Mouse (Mus musculus): Measurements from ENCODE around the gene Shf. TPM values are rescaled to one million over a fixed set of nuclear protein-coding genes. Genes with fewer than 3 reads are reported as not detected.
A peak's percentile ranks its signal among the peaks of the same experiment; 100 is the strongest.

Shf gene
- polyA plus RNA-seq, 1 experiment = 9.6 TPM

GRCm38 (mm10) chr2:122311561-122311960 is 57.4 kb downstream of the Shf start:
- TF ChIP-seq POLR2A (IDR thresholded peaks at IDR 0.05; ENCODE audit: borderline replicate concordance, control insufficient read depth, low read depth, low read length) = no peak
- TF ChIP-seq CTCF (IDR thresholded peaks at IDR 0.05; ENCODE audit: control insufficient read depth, insufficient read depth, low read length) = no peak
- WGBS = 66% methylated on average over 2 of the region's 2 CpGs
- H3K4me1 ChIP-seq (ENCODE audit: control insufficient read depth, insufficient read depth, low read length) = no peaks in the 10 kb centered on the region
- no peak overlapping the region for H3K27ac ChIP-seq (ENCODE audit: control insufficient read depth, insufficient read depth, low read depth, low read length, poor library complexity)
- no peak overlapping the region for H3K4me3 ChIP-seq (replicated peaks; ENCODE audit: control insufficient read depth, low read depth, low read length)

DNA sequence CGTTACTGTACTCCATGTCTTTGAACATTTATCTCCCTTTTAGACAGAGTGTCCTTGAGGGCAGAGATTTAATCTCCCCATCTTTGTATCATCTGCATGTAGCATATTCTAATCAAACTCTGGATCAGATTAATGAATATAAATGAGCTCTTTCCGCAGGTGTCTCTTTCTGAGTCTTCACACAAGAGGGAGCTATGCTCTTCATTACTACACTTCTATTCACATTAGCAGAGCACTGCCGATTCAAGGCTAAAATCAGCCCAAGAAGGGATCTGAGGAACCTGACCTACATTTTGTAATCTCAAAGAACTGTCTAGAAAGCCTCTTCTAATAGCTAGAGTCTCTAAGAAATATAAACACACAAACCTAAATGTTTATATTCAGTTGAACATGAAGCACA is 59.3 kb downstream of the Shf start:
- TF ChIP-seq CTCF (IDR thresholded peaks at IDR 0.05; ENCODE audit: control insufficient read depth, insufficient read depth, low read length) = no peak
- TF ChIP-seq POLR2A (IDR thresholded peaks at IDR 0.05; ENCODE audit: borderline replicate concordance, control insufficient read depth, low read depth, low read length) = no peak
- 33% methylated on average over 3 of the region's 3 CpGs for WGBS
- Histone ChIP-seq H3K4me3 (replicated peaks; ENCODE audit: control insufficient read depth, low read depth, low read length) (no peak overlapping the region), H3K4me1 (ENCODE audit: control insufficient read depth, insufficient read depth, low read length) (no peaks in the 10 kb centered on the region), H3K27ac (ENCODE audit: control insufficient read depth, insufficient read depth, low read depth, low read length, poor library complexity) (no peak overlapping the region)

GRCm38 (mm10) chr2:122306184-122306583 is 62.8 kb downstream of the Shf start:
- TF ChIP-seq CTCF (IDR thresholded peaks at IDR 0.05; ENCODE audit: control insufficient read depth, insufficient read depth, low read length) (no peak), POLR2A (IDR thresholded peaks at IDR 0.05; ENCODE audit: borderline replicate concordance, control insufficient read depth, low read depth, low read length) (no peak)
- H3K4me3 ChIP-seq (replicated peaks; ENCODE audit: control insufficient read depth, low read depth, low read length) = no peak overlapping the region
- peaks cover 2% of the 10 kb centered on the region for H3K4me1 ChIP-seq (ENCODE audit: control insufficient read depth, insufficient read depth, low read length)
- 0% methylated on average over 4 of the region's 4 CpGs for WGBS
- H3K27ac ChIP-seq (ENCODE audit: control insufficient read depth, insufficient read depth, low read depth, low read length, poor library complexity) = no peak overlapping the region

DNA sequence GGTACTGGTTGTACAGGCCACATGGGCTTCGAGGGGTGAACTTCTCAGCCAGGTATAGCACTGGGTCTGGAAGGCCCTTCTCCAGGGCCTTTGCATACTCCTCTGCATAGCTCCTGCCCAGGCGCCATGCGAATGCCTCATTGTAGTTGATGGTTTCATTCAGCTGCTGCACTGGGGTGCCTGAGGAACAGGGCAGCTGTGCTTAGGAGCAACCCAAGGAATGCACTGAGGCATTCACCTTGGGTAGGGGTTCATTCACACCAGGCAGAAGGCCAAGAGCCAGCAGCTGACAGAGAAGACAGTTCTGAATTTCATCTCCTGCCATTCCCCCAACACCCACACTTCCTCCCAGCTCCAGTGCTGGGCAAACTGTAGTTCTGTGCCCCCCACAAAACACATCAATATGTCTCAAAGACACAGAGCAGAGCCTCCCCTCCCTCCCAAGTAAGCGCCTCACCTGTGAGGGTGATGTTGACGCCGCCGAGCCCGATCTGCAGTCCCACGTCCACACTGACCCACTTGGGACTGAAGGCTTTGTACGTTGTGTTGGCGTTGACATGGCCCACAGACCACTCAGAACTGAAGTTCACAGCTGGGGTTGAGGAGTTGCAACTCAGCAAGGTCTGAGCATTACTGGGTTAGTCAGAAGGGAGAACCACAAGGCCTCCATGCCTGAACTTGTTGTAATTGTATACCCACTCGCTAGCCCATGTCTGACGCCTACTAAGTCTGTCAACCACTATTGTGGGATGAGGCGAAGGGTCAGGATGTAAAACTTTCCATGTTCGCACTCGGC is 63.7 kb downstream of the Shf start:
- no peak overlapping the region for H3K27ac ChIP-seq (ENCODE audit: control insufficient read depth, insufficient read depth, low read depth, low read length, poor library complexity)
- H3K4me3 ChIP-seq (replicated peaks; ENCODE audit: control insufficient read depth, low read depth, low read length) = no peak overlapping the region
- WGBS = 79% methylated on average over 16 of the region's 16 CpGs
- peaks cover 5% of the 10 kb centered on the region for H3K4me1 ChIP-seq (ENCODE audit: control insufficient read depth, insufficient read depth, low read length)
- TF ChIP-seq POLR2A (IDR thresholded peaks at IDR 0.05; ENCODE audit: borderline replicate concordance, control insufficient read depth, low read depth, low read length) = no peak
- no peak for TF ChIP-seq CTCF (IDR thresholded peaks at IDR 0.05; ENCODE audit: control insufficient read depth, insufficient read depth, low read length)

DNA sequence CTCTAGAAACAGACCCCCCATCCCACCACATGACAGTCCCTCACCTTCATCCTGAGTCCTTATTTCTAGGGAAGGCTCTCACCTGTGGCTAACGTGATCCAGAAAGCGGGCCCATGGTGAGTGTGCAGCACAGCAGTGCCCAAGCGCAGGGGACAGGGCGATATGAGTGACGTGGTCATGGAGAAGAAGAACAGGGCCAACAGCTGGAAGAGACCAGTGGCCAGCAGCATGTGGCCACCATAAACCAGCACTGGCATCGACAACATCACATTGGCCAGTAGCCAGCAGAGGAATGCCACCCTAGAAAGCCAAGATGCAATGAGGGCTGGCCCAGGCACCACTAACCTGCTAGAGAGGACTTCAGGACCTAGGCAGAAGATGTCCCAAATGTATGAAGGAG is 64.4 kb downstream of the Shf start:
- Histone ChIP-seq H3K4me3 (replicated peaks; ENCODE audit: control insufficient read depth, low read depth, low read length) (no peak overlapping the region), H3K4me1 (ENCODE audit: control insufficient read depth, insufficient read depth, low read length) (peaks cover 5% of the 10 kb centered on the region), H3K27ac (ENCODE audit: control insufficient read depth, insufficient read depth, low read depth, low read length, poor library complexity) (no peak overlapping the region)
- TF ChIP-seq POLR2A (IDR thresholded peaks at IDR 0.05; ENCODE audit: borderline replicate concordance, control insufficient read depth, low read depth, low read length) (no peak), CTCF (IDR thresholded peaks at IDR 0.05; ENCODE audit: control insufficient read depth, insufficient read depth, low read length) (no peak)
- WGBS = 85% methylated on average over 6 of the region's 6 CpGs

DNA sequence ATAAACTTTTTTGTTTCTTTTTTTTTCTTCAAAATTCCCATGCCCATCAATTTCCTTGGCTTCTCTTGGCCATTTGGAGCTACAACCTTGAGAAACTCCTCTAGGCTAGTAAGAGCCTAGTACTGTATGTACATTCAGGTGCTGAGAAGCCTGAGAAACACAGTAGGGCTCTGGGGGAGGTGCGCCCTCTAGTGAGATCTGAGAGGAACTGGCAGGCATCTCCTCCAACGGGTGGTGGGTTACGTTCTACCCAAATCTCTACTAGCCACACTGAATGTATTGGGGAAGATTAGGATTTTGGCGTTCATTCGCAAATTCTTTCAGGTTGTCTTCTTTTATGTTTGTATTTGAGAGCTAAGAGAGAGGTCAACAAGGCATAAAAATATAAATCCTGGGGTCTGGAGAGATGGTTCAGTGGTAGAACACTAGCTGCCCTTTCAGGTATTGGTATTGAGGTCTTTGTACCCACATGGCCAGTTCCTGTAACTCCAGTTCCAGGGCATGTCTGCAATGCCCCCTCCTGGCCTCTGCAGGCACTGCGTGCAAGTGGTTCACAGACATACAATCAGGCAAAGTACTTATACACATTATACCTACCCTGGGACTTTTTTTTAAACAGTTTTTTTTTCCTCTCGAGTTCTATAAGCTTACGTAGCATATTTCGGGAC is 66.3 kb downstream of the Shf start:
- no peak overlapping the region for H3K27ac ChIP-seq (ENCODE audit: control insufficient read depth, insufficient read depth, low read depth, low read length, poor library complexity)
- H3K4me1 ChIP-seq (ENCODE audit: control insufficient read depth, insufficient read depth, low read length) = peaks cover 5% of the 10 kb centered on the region
- TF ChIP-seq POLR2A (IDR thresholded peaks at IDR 0.05; ENCODE audit: borderline replicate concordance, control insufficient read depth, low read depth, low read length) = no peak
- TF ChIP-seq CTCF (IDR thresholded peaks at IDR 0.05; ENCODE audit: control insufficient read depth, insufficient read depth, low read length) = peak; percentile 86
- 9% methylated on average over 9 of the region's 9 CpGs for WGBS
- no peak overlapping the region for H3K4me3 ChIP-seq (replicated peaks; ENCODE audit: control insufficient read depth, low read depth, low read length)

DNA sequence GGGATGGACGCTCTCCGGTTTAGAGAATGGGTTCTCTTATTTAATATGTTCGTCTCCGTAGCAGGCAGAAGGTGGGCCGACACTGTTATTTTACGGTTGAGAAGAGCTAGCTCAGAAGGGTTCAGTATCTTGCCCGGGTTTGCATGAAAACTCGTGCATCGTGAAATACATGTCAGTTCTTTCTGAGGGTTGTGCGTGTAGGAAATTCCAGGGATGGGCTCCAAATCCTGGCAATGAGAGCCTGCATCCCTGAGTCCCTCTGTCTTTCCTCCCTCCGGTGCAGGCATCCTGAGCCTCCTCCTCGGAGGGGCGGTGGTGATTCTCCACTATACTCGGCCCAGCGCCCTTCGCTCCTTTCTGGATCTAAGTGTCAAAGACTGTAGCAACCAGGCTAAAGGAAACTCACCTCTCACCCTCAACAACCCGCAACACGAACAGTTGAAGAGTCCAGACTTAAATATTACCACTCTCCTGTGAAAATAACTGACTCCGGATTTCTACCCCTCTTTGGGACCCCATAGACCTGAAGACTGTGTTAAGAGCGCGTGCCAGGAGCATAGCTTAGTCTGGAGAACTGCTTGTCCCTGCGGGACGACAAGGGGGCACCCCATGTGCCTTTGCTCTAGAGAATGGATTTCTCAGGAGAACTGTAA is 66.9 kb downstream of the Shf start:
- TF ChIP-seq POLR2A (IDR thresholded peaks at IDR 0.05; ENCODE audit: borderline replicate concordance, control insufficient read depth, low read depth, low read length) (no peak), CTCF (IDR thresholded peaks at IDR 0.05; ENCODE audit: control insufficient read depth, insufficient read depth, low read length) (no peak)
- Histone ChIP-seq H3K27ac (ENCODE audit: control insufficient read depth, insufficient read depth, low read depth, low read length, poor library complexity) (no peak overlapping the region), H3K4me3 (replicated peaks; ENCODE audit: control insufficient read depth, low read depth, low read length) (no peak overlapping the region), H3K4me1 (ENCODE audit: control insufficient read depth, insufficient read depth, low read length) (peaks cover 5% of the 10 kb centered on the region)
- WGBS = 13% methylated on average over 23 of the region's 23 CpGs

Data from bone marrow, adult 2 months (tissue).